Mouse (Mus musculus) A20 (cell line): ENCODE measurements around the gene Larp4b.

ENCODE experiments used
- DNase-seq: peaks from one replicate; pipeline ENCODE4 v3.0.0-alpha.2; 2011; ENCODE audit warnings: low read depth, low spot score

Larp4b gene

DNA sequence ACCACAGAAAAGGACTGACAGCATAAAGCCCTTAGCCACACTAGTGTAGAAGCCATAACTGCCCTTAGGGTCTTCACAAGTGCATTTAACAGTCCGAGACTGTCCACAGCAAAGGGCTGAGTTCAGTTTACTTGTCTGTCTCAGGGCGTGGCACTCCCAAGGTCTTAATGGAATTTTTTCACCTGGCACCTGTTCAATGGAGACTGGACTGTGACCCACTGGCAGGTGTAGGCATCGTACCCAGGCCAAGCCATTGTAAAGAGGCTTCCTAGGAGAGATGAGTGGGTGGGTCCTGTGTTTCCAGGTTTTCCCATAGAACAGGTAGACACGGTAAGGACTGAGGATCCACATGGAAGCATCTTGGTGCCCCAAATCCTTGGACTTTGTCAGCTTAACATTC, 84.6 kb downstream of the Larp4b start:
- DNase-seq = no peak

DNA sequence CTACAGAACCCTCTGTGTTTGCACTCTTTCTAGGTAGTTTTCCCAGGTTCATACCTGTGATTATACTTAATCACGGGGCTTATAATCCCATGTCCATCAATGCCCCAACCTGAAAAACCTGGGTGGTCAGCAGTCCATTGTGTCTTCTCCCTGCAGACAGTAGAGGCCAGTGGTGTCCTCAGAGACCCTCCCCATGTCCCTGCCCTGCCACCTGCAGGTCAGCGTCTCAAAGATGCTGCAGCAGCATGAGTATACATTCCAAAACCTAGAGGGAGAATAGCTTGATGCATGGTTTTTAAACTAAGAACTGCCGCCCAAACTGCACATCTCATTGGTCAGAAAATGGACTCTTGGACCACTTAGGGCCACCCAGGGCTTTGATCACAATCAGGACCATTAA, 85.0 kb downstream of the Larp4b start:
- no peak for DNase-seq

DNA sequence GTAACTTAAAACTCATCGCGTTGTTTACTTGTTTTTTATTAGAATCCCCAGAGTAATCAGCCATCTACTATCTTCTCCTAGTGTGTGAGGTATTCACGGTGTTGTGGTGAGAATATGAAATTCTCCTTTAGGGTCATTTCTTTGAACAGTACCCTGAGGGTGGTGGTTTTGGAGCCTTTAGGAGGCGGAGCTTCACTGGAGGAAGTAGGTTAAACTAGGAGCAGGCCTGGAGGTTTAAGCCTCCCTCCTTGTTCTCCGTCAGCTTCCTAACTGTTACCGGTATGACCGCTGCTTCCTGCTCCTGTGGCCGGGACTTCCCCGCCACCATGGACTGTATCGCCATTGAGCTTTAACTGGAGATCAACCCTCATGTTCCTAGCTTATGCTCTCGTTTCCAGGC, 86.5 kb downstream of the Larp4b start:
- no peak for DNase-seq

DNA sequence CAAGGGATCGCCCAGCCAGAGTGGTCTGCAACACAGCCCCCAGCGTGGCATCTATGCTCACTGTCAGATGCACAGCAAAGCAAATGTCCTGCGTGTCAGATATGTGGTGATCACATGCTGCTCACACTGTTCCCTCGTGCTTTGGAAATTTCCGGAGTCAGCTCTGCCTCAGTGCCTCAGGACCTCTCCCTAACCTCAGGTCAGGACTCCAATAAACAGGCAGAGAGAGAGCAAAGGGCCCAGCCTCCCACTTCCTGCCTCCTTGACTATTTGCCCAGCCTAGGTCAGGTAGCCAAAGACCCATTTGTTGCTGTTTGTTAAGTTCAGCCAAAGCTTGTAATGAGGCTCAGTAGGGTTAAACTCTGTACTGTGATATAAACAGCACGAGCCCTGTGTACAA, 87.4 kb downstream of the Larp4b start:
- no peak for DNase-seq

DNA sequence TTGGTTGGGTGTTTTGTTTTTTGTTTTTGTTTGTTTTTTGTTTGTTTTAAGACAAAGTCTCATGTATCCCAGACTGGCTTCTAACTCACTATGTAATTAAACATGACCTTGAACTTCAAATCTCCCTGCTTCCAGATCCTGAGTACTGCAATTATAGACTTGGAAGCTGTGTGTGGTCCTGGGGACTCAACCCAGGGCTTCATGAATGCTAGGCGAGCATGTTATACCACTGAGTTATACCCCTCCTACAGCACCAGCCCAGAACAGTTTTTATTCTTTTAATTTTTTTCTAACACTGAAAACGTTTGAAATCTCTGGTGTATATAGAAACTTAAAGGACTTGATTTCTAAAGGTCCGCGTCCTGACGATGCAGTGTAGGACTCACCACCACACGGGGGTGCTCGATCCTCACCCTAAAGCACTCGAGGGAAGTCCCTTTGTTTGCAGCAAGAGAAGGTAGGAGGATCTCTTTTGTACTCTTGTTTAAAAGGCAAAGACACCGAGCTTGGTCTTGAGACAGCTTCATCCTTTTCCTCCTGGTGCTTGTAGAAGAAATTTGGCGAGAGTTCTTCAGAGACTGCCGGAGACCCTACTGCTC, 88.1 kb downstream of the Larp4b start:
- DNase-seq = peak; percentile 72

DNA sequence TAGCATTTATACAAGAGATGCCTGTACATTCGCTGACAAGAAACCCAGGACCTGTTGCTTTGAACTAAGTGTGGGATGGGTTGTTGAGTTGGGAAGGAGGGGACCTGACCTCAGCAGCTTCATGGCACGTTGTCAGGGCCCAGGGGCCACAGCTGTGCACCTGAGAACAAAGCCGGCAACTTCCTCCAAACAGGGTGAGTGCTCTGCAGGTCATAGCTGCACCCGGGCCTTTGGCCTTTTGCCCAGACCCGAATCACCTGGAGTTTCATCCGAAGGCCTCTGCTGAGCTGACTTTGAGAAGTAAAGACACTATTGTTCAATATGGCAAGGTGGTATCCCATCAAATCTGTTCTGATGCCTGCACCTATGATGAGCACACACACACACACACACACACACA, 90.6 kb downstream of the Larp4b start:
- no peak for DNase-seq

DNA sequence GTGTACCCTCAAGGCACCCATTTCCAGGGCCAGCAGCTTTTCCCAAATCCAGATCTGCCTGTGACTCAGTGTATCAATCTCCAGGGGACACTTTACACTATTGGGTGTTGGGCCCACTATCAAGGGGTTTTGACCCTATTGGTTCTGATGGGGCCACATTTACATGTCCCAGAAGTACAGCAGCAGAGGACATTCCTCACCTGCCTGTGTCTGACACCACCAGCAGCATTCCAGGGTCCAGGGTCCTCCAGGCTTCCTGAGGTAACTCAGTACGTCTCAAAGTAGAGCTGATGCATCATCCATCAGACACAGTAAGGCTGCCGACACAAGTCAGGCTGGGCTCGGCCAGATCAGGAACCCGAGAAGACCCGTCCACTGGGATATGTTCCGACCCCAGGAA, 91.0 kb downstream of the Larp4b start:
- DNase-seq = no peak

DNA sequence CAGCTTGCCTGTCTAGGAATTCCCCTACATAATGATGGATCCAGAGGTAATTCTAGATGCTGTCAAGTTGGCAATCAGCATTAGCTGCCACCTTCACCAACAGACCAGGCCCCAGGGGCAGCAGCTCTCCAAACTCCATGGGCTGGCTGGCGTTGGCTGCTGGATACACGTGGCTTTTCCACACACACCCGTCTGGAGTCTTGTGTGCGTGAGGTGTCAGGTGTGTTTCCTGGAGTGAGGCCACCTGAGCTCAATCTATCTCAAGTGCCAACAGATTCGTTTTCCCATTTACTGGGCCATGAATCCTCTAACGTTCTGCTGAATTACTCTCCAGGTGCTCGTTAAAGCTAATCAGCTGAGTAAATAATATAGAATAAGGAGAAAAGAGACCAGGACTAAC, 93.5 kb downstream of the Larp4b start:
- DNase-seq = no peak

DNA sequence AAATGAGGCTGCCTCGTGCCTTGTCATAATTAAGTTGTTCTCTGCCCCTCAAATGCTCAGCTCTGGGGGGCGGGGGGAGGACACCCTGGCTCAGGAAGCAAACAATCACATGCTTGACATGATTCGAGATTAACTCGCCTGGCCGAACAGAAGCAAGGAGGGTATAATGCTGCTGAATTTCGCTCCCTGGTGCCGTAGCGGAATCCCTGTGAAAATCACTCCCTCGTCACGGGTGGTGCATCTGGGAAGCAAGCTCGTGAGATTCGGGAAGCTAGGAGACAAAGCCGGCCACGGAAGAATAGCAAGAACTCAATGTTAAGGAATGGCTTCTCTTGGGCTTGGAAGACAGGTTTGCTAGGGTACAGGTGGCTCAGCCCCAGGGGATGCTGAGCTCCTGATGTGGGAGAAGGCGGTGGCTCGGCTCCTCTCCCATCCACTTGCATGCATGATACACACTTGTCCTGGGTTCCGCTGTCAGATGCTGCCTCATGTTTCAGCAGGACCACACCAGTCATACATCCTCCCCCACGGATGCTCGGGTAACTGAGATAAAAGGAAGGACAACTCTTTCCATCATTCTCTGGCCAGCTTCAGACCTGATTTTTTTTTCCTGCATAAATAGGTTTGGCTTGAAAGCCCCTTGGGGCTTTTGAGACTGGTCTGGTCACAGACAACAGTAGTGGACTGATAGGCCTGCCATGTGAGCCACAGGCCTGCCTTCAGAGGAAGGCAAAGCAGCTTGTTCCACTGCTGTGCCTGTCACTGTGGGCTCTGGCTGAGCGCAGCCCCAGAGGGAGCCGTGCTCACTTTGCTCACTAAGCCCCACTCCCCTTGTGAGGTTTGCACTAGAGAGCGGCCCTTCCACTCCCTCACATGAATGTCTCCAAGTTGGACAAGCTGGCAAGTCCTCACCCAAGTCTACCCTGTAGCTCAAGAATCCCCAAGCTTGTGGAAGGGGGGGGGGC, 94.2 kb downstream of the Larp4b start:
- no peak for DNase-seq

DNA sequence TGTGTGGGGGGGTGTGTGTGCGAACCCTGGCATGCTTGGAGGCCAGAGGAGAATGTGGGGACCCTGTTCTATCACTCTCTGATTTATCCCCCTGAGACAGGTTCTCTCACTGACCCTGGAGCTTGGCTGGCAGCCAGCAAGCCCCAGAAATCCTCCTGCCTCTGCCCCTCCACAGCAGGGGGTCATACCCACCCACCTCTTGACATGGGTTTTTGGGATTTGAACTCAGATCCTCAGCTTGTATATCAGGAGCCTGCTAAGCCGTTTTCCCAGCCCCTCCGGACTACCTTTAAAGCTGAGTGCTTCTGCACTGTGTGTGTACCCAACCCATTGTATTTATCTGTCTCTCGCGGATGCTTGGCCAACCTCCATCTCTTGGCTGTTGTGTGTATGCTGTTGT, 95.8 kb downstream of the Larp4b start:
- no peak for DNase-seq

DNA sequence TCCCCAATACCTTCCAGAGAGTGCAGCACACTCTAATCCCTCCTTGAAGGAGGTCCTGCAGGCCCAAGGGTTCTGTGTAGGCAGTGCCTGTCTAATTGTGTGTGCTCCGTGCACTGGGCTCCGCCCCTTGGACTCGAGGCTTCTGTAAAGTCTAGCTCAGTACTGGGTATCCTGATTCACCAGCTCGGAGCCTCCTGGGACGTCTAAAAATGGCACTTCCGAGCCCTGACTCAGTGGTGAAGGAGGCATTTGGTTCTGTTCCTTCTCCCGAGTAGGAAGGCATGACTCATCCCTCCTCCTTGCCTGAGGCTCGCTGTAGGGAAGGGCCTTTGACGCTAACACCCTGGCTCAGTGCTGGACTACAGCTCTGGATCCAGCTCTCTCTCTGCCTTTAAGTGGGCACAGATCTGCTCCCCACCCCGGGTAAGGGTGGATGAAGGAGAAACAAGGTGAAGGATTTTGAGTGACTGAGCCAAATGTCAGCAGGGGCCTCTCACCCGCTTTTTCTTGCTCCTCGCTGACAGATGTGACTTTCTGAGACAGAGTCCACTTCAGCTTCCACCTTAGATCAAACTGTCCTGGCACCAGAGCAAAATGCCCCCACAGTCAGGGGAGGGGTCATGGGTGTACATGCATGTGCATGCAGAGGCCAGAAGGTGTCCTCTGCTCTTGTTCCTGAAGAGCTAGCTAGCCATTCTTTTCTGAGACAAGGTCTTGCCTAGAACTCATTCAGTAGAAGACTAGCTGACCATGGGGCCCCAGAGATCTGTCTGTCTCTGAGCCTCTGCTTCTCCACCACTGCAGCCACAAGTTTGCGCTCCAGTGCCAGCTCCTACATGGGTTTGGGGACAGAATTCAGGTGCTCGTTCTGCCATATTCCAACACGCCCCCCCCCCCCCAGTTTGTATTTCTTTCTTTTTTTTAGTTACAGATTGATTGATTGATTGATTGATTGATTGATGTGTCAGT, 97.8 kb downstream of the Larp4b start:
- DNase-seq = no peak

DNA sequence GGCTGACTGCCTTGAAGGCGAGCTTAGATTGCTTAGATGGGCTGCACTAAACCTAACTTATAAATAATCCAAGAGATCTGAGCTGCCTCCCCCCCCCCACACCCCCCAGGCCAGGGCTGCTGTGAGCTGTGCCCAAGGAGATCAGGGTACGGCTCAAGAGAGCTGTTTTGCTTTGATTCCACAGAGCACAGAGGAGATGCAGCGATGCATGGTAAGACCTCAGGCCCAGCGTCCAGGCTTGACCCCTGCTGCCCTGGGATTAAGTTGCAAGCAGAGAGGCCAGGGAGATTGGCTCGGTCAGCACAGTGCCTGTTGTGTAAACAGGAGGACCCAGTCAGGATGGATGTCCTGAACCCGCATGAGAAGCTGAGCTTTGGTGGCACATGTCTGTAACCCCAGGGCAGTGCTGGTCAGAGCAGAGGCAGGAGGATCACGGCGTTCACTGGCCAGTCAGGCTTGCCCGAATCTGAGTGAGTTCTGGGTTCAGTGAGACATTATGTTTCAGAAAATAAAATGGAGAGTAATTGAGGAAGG, 99.2 kb downstream of the Larp4b start:
- no peak for DNase-seq

DNA sequence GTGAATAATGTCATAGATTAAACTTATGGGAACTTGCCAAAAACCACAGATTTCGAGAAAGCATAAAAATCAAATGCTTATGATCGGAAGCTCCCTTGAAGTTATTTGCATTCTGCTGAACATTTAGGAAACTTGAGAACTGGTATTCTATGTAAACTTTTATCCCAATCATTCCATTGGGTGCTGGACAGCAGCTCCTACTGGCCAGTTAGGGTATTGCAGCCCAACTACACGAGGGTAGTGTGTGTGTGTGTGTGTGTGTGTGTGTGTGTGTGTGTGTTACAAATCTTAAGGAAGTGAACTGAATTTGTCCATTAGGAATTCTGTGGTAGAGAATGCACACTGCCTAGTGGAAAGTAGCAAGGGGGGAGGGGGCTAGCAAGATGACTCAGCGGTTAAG, 101.0 kb downstream of the Larp4b start:
- peak; percentile 42 for DNase-seq

DNA sequence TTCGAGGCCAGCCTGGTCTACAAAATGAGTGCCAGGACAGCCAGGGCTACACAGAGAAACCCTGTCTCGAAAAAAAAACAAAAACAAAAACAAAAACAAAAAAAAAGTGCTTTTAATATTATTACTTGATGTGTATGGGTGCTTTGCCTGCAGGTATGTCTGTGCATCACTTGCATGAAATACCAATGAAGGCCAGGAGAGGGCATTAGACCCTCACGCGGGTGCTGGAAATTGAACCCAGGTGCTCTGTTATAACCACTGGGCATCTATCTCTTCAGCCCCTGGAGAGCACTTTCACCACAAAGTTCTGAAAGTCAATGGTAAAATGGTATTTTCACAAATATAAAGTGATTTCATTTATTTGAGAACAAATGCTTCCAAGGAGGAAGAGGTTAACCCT, 101.9 kb downstream of the Larp4b start:
- peak; percentile 42 for DNase-seq

DNA sequence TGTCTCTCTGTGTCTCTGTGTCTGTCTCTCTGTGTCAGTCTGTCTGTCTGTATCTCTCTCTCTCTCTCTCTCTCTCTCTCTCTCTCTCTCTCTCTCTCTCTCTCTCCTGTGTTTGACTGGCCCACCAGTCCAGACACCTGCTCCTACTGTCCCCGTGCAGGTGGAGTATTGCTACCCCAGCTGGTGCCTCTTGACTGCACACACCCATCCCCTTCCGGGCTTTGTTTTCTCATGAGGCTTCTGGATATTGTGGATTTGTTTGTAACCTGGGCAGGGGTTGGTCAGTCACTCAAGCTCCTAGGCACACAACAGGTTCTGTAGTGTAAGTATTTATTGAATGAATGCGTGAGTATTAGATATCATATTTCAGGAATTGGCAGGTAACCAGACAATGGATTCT, 104.4 kb downstream of the Larp4b start:
- no peak for DNase-seq

DNA sequence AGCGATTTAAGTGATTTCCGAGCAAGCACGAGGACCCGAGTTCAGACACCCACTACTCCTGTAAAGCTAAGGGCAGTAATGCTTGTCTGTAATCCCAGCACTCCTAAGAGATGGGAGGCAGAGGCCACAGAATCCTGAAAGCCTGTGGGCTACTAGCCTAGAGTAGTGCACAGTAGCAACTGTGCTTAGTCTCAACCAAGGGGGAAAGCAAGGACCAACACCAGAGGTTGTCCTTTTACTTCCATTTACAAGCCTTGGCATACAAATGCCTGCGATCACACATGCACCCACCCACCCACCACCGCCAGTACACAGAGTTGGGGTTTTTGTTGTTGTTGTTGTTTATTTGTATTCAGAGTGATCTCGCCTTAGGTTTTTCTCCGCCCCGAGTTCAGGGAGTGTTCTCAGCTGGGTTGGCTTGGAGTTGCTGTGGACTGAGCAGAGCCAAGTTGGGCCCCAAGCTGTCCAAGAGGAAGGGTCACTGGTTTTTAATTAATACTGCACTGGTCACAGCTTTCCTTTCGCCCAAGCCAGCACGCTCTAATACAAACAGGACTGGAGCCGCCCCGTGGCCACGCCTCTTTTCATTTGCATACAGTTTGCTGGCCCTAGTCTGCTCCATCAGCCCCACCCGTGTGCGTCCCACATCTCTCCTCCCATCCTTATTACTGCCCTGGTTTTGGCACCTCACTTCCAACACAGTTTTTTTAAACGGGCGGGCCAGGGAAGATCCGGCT, 105.2 kb downstream of the Larp4b start:
- no peak for DNase-seq

DNA sequence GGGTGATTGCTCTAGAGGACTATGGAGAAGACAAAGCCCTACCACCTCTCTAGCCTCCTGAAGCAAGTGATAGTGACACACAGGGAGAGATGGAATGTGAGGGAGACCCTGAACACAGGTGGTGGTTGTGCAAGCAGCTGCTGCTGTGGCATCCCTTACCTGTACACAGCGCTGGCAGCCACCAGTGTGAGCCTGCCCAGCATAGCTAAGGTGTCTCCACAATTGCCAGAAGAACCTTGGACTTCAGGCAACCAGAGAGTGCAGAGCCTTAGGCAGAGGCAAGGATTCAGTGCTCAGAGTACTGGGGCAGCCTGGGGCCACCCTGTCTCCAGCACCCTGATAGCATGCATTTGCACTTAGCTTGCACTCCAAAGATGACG, 105.8 kb downstream of the Larp4b start:
- no peak for DNase-seq

DNA sequence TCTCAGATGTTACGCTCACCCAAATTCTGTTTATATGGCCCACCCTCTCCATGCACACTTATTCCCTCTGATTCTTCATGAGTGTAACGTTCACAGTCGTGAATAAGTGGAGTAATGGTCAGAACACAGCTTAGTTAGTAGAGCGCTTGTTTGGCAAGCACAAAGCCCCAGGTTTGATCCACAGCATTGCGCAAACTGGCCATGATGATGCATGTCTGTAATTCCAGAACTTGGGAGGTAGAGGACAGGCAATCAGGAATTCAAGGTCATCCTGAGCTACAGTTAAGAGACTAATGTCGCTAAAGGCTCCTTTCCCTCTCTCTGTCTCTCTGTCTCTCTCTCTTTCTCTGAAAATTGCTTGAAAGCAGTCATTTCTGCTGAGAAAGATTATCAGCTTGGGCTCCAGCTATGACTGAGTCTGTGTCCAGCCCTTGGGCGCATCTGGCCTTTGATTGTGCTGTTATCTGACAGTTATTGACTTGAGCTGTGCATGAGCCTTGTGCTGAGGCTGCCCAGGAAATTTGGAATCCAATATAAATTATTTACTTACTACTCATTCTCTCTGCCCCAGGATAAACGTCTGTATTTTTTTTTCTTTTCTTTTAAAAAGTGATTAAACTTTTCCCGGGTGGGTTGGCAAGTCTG, 129.2 kb downstream of the Larp4b start:
- DNase-seq = no peak
